Mouse (Mus musculus): ENCODE measurements at regions not wholly inside any gene's neighbourhood (a gene's known extent, or its start where the extent isn't known, plus 50 kb on each side); places are given as distances from the start of the nearest gene placed in this dataset.

DNA sequence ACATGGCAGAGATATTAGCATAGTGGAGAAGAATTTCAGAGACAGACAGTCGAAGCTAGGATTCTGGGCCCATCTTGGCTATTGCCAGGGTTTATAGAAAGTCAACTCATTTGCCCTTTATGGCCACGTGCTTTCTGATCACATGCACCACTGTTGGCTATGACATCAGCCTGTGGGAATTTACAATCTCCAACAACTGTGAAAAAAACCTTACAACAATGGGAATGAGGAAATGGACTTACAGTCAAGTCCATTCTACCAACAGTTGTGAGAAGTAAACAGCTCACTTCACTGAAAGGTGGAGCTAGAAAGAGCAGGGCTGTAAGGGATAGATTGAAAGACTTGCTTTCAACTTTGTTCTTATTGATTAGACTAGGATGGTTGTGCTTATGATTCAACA, 356.1 kb upstream of the Ddhd1 start:
- TF ChIP-seq CTCF (IDR thresholded peaks at IDR 0.05; ENCODE audit: extremely low read depth, insufficient read depth, low read length) (no peak), POLR2A (IDR thresholded peaks at IDR 0.05; ENCODE audit: extremely low read depth, insufficient read depth, low read length) (no peak)

All from cortical plate, adult 2 months (tissue).